Comparison of ENCODE assay signal across 9 mouse cellular contexts in the genomic region with DNA sequence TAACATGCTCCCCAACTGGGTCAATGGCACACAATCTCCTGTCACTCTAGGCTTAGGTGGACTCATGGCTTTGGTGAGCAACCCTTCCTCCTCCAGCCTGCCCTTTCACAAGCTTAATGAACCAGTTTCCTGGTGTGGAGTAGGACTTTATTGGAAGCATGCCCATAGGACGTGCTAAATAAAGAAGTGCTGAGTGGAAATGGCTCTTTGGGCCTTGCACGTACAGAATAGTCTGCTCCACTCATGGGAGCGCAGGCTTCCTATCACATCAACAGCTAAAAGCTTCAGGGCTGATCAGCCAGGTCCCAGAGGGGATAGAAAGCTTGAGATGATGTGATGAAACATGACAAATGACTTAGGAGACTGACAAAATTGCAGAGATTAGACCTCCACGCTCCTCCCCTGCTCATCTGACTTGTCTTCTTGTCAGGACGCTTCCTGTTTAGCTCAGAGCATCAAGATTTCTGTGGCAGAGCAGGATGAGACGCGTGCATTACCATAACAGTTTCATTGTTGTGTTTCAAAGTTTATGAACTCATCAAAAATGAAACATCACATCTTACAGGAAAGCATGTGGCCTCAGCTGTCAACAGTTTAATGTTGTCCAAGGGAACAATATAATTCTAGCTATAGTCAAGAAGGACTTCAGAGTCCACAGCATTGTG.
DNase-seq lines count a peak whose midpoint lies in the region; ATAC-seq and TF ChIP-seq lines count a peak whose summit lies in the region.
"Had no signal": no experiment of that assay in that cellular context is flagged by ENCODE, and none has a peak within 500 bp of the region (broad histone marks: within the 10 kb centered on the region; RNA-seq: fewer than 3 reads in every experiment).

No protein-coding gene starts in this region.

- TF ChIP-seq CTCF in heart, postnatal 0 days (IDR thresholded peaks at IDR 0.05; ENCODE audit: low read depth), result peak; percentile 12; the same call in 1 of the 2 replicates

- no peaks in the 10 kb centered on the region for H3K9me3 ChIP-seq in limb, embryonic 14.5 days (ENCODE audit: control insufficient read depth, low read length)
- H3K9me3 ChIP-seq in limb, embryonic 10.5 days (replicated peaks), result no peaks in the 10 kb centered on the region
- H3K9me3 ChIP-seq in heart, postnatal 0 days (replicated peaks; ENCODE audit: control insufficient read depth, low read length), result no peaks in the 10 kb centered on the region

- TF ChIP-seq POLR2A in limb, embryonic 14.5 days (IDR thresholded peaks at IDR 0.05; ENCODE audit: borderline replicate concordance, extremely low read depth, insufficient read depth, insufficient read length), result no peak
- TF ChIP-seq POLR2A in myocyte (IDR thresholded peaks at IDR 0.05; ENCODE audit: insufficient read length, low read depth), result no peak

- H3K4me3 ChIP-seq in limb, embryonic 14.5 days (replicated peaks; ENCODE audit: low read length), result no peak overlapping the region
- no peak overlapping the region for H3K4me3 ChIP-seq in limb, embryonic 10.5 days
- H3K4me3 ChIP-seq in heart, postnatal 0 days (ENCODE audit: low read depth, low read length), result no peak overlapping the region
- H3K4me3 ChIP-seq in myocyte, result no peak overlapping the region

- 69% methylated on average over 7 of the region's 7 CpGs for WGBS in limb, embryonic 14.5 days
- WGBS in limb, embryonic 10.5 days, result 84% methylated on average over 7 of the region's 7 CpGs
- WGBS in heart, postnatal 0 days, result 7% methylated on average over 7 of the region's 7 CpGs

- no peaks in the 10 kb centered on the region for H3K4me1 ChIP-seq in limb, embryonic 14.5 days (ENCODE audit: control insufficient read depth, insufficient read depth, low read length)
- H3K4me1 ChIP-seq in limb, embryonic 10.5 days, result no peaks in the 10 kb centered on the region
- H3K4me1 ChIP-seq in heart, postnatal 0 days (ENCODE audit: control insufficient read depth, insufficient read depth), result peaks cover 19% of the 10 kb centered on the region

- H3K27me3 ChIP-seq in limb, embryonic 14.5 days (ENCODE audit: control insufficient read depth, insufficient read depth, low read length), result no peaks in the 10 kb centered on the region
- no peaks in the 10 kb centered on the region for H3K27me3 ChIP-seq in limb, embryonic 10.5 days (ENCODE audit: low read depth, poor library complexity, severe bottlenecking)
- no peaks in the 10 kb centered on the region for H3K27me3 ChIP-seq in heart, postnatal 0 days (ENCODE audit: control insufficient read depth, insufficient read depth, low read length)
- H3K27me3 ChIP-seq in myocyte (ENCODE audit: control insufficient read depth, insufficient read depth, insufficient read length), result no peaks in the 10 kb centered on the region
- H3K27me3 ChIP-seq: Patski had no signal

- no peak overlapping the region for H3K9ac ChIP-seq in limb, embryonic 14.5 days (ENCODE audit: low read depth, low read length, severe bottlenecking)
- H3K9ac ChIP-seq in heart, postnatal 0 days (replicated peaks; ENCODE audit: low read depth, low read length), result no peak overlapping the region; the same call in 1 of the 2 replicates

- no peak overlapping the region for H3ac ChIP-seq in myocyte (ENCODE audit: control insufficient read depth, insufficient read length)

- H3K4me2 ChIP-seq in limb, embryonic 14.5 days (replicated peaks; ENCODE audit: low read depth, low read length, severe bottlenecking), result no peak overlapping the region
- peak overlapping the region; percentile 24 for H3K4me2 ChIP-seq in heart, postnatal 0 days (ENCODE audit: low read depth, low read length)
- peak overlapping the region; percentile 7 for H3K4me2 ChIP-seq in myocyte (ENCODE audit: low read depth)

- TF ChIP-seq EP300 in heart, postnatal 0 days (IDR thresholded peaks at IDR 0.05; ENCODE audit: low read depth), result peak; percentile 38; the same call in 1 of the 2 replicates

- no peaks in the 10 kb centered on the region for H3K79me2 ChIP-seq in myocyte (ENCODE audit: control insufficient read depth, insufficient read depth)

- peak; percentile 17 for DNase-seq in limb, embryonic 14.5 days (ENCODE audit: low spot score)
- no peak for DNase-seq in limb, embryonic 10.5 days (ENCODE audit: low spot score)
- DNase-seq in heart, postnatal 0 days (ENCODE audit: low spot score), result peak; percentile 82
- peak; percentile 32 for DNase-seq in kidney, postnatal 14 days
- DNase-seq in adipocyte (ENCODE audit: low spot score), result no peak
- no peak for DNase-seq in T-cell, adult 2 months (ENCODE audit: low spot score)
- DNase-seq in cerebellum, postnatal 14 days, result no peak

- no peak overlapping the region for H3K27ac ChIP-seq in limb, embryonic 14.5 days (replicated peaks; ENCODE audit: low read depth, low read length)
- H3K27ac ChIP-seq in limb, embryonic 10.5 days, result no peak overlapping the region
- H3K27ac ChIP-seq in heart, postnatal 0 days (ENCODE audit: low read depth), result peak overlapping the region; percentile 80

- no peak for ATAC-seq in limb, embryonic 14.5 days (ENCODE audit: low FRiP score, low read depth)
- ATAC-seq in heart, postnatal 0 days (ENCODE audit: insufficient read depth, low read depth), result peak; percentile 92
- ATAC-seq: Patski had no signal

- H3K36me3 ChIP-seq in limb, embryonic 14.5 days (ENCODE audit: control insufficient read depth, insufficient read depth, low read length), result no peaks in the 10 kb centered on the region
- no peaks in the 10 kb centered on the region for H3K36me3 ChIP-seq in limb, embryonic 10.5 days
- H3K36me3 ChIP-seq in heart, postnatal 0 days (replicated peaks; ENCODE audit: control insufficient read depth, insufficient read depth, low read length), result no peaks in the 10 kb centered on the region
- H3K36me3 ChIP-seq in myocyte (ENCODE audit: control insufficient read depth, insufficient read depth), result no peaks in the 10 kb centered on the region

TF ChIP-seq in myocyte, 11 proteins besides CTCF, POLR2A, EP300 and RAD21:
- TF ChIP-seq POLR2AphosphoS2 (IDR thresholded peaks at IDR 0.05; ENCODE audit: insufficient read length, low read depth) (no peak), MAX (IDR thresholded peaks at IDR 0.05; ENCODE audit: low read depth) (no peak), USF1 (IDR thresholded peaks at IDR 0.05; ENCODE audit: low read depth) (no peak), CEBPB (IDR thresholded peaks at IDR 0.05; ENCODE audit: insufficient read depth, poor library complexity, severe bottlenecking) (no peak), MYOG (IDR thresholded peaks at IDR 0.05; ENCODE audit: control insufficient read depth in 1 of 3, insufficient read depth in 1 of 3, insufficient read length in 2 of 3, low read depth in 2 of 3) (no peak), MYOD1 (IDR thresholded peaks at IDR 0.05; ENCODE audit: control insufficient read depth in 1 of 3, insufficient read length in 2 of 3, low read depth in 2 of 3) (no peak), E2F4 (IDR thresholded peaks at IDR 0.05; ENCODE audit: insufficient read depth) (no peak), TCF3 (IDR thresholded peaks at IDR 0.05; ENCODE audit: insufficient read length, low read depth) (no peak)

Comparison
In these comparisons a context has a peak if more than half of its experiments do, and no peak if none do; other contexts are left out.
1. DNase-seq: peak in limb, embryonic 14.5 days (single experiment), heart, postnatal 0 days (single experiment) and kidney, postnatal 14 days (single experiment); none in limb, embryonic 10.5 days (single experiment), adipocyte (single experiment), T-cell, adult 2 months (single experiment) and cerebellum, postnatal 14 days (0 of 2).